Mouse (Mus musculus) layer of hippocampus, adult 11-12 months (tissue): Measurements from ENCODE around the gene Il15ra.

Experiments used
- DNase-seq: peaks from one replicate; pipeline ENCODE4 v3.0.0; 2022; ENCODE audit warnings: low spot score

Gene Il15ra

DNA sequence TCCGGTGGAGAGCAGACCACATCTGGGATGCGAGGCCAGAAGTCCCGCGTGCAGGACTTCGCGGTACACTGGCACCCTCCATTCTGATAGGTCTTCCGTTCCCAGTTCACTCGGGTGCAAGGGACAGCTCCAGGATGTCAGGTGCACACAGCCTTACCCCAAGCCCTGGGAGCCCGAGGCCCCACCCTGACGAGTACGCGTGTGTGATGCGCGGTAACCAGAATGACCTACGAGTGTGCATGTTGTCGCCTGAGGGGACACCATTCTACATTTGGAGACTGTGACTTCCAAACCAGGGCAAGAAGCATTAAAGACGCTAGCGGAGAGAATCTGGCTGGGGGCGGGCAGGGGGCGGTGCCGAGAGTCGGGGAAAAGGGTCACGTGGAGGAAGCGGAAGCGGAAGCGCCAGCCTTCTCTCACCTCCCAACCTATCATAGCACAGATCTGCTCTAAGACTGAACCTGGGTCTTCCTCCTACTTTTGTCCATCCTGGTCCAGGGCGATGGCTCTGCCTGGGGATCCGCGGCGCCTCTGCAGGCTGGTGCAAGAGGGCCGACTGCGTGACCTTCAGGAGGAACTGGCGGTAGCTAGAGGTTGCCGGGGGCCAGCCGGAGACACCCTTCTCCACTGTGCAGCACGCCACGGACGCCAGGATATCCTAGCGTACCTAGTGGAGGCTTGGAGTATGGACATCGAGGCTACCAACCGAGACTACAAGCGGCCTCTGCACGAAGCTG is 73.2 kb downstream of the Il15ra start:
- DNase-seq = peak; percentile 81
